Mouse (Mus musculus) hindbrain, embryonic 11.5 days (tissue): Measurements from ENCODE around the gene Alpk3. TPM values are rescaled to one million over a fixed set of nuclear protein-coding genes. Genes with fewer than 3 reads are reported as not detected.

Experiments
- ATAC-seq: fragments of 200-750 bp; cut with Nextera tagmentation; 2 replicates; pipeline ENCODE4 v1.8.0; 2017; ENCODE audit warnings: mild to moderate bottlenecking, moderate TSS enrichment, moderate library complexity; ENCODE audit not compliant: low FRiP score
- DNase-seq: peaks from one replicate; pipeline ENCODE4 v3.0.0-alpha.2; 2015; ENCODE audit warnings: low spot score
- H3K27ac ChIP-seq: fragments of 300-500 bp; sonication (generic); 2 replicates; pipeline ENCODE4 v1.5.1; 2014; ENCODE audit warnings: mild to moderate bottlenecking, low read depth, low read length
- H3K27me3 ChIP-seq: fragments of 300-500 bp; sonication (generic); 2 replicates; pipeline ENCODE4 v1.6.1; 2014; ENCODE audit warnings: mild to moderate bottlenecking, low read length, moderate library complexity, mixed read lengths; ENCODE audit not compliant: control insufficient read depth, insufficient read depth
- H3K36me3 ChIP-seq: fragments of 300-500 bp; sonication (generic); 2 replicates; pipeline ENCODE4 v1.6.1; 2014; ENCODE audit warnings: mild to moderate bottlenecking, low read length, moderate library complexity, mixed read lengths; ENCODE audit not compliant: control insufficient read depth, insufficient read depth
- H3K4me1 ChIP-seq: fragments of 300-500 bp; sonication (generic); replicated peaks from 2 replicates; pipeline ENCODE4 v1.6.1; 2014; ENCODE audit warnings: low read length, mixed read lengths; ENCODE audit not compliant: control insufficient read depth, insufficient read depth
- H3K4me2 ChIP-seq: fragments of 300-500 bp; sonication (generic); replicated peaks from 2 replicates; pipeline ENCODE4 v1.6.1; 2014; ENCODE audit warnings: mild to moderate bottlenecking, low read depth, low read length
- H3K4me3 ChIP-seq: fragments of 300-500 bp; sonication (generic); 2 replicates; pipeline ENCODE4 v1.5.1; 2014; ENCODE audit warnings: low read depth, low read length
- H3K9ac ChIP-seq: fragments of 300-500 bp; sonication (generic); 2 replicates; pipeline ENCODE4 v1.6.1; 2014; ENCODE audit warnings: low read depth, low read length
- H3K9me3 ChIP-seq: fragments of 300-500 bp; sonication (generic); 2 replicates; pipeline ENCODE4 v1.6.1; 2016; ENCODE audit warnings: low read length; ENCODE audit not compliant: control insufficient read depth
- WGBS: fragments of 180-500 bp; shearing (Covaris S2); extraction: QIAGEN DNeasy Blood & Tissue Kit; methylation state at CpG from one replicate; pipeline ENCODE4 v1.1.7; 2014; 5-methylcytosine and 5-hydroxymethylcytosine counted together
- polyA plus RNA-seq: library from polyadenylated mRNA; unstranded; fragments of >200 nt; fragmentation: Nextera tagmentation; extraction: Ambion mirVana; gene quantifications from 2 replicates; pipeline ENCODE4 v1.2.1, GENCODE M21; 2014

Alpk3 gene
- polyA plus RNA-seq, 1 experiment from 2014 or later = 0.14 TPM

DNA sequence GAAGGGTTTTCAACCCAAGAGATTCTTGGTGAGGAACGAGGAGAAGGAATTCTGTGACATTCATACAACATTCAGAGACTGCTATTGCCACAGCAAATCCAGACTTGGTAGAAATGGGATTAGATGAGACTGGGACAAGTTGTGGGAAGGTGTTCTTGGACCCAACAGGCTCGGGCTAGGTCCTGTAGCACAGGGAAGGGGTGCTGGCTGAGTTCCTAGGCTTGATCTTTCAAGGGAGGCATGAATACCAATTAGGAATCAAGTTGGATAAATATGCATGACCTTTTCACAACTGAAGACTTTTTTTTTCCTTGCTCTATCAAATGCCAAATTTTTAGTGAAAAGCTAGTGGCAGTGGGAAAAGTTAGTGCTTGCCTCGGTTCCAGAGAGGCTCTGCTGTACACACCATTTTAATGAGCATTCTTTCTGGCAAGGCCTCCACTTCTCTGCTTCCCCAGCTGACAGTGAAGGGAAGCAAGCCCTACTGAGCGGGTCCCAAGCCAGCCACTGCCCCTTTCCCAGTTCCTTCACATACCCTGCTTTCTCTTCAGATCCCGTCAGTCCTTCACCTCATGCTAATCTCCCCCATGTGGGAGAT lies 14.3 kb upstream of the Alpk3 start:
- Histone ChIP-seq H3K4me3 (no peak overlapping the region), H3K36me3 (peaks cover 11% of the 10 kb centered on the region; the same call in 1 of the 2 replicates), H3K9me3 (no peaks in the 10 kb centered on the region), H3K9ac (no peak overlapping the region), H3K4me1 (no peaks in the 10 kb centered on the region), H3K4me2 (no peak overlapping the region), H3K27ac (no peak overlapping the region), H3K27me3 (no peaks in the 10 kb centered on the region)
- no peak for ATAC-seq
- WGBS = 89% methylated on average over 5 of the region's 5 CpGs
- DNase-seq = no peak

DNA sequence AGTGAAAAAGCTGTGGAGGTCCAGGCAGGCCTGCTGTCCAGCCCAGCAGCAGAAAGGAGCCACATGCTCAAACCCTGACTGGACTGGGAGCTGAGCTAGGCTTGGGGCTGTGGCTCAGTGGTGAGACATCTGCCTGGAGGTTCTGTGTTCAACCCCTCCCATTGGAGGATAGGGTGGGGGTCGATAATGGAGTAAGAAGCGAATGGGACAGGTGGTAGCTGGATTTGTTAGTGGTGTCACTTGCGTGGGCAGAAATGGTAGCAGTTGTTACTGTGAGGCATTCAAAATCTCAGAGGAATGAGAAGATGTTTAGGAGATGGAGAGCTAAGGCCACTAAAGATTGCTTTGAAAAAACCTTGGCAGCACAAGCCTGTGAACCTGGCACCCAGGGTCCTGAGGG lies 9.6 kb upstream of the Alpk3 start:
- ATAC-seq (no peak), DNase-seq (no peak)
- Histone ChIP-seq H3K4me1 (no peaks in the 10 kb centered on the region), H3K9ac (no peak overlapping the region), H3K9me3 (no peaks in the 10 kb centered on the region), H3K27ac (no peak overlapping the region), H3K27me3 (no peaks in the 10 kb centered on the region), H3K4me3 (no peak overlapping the region), H3K4me2 (no peak overlapping the region), H3K36me3 (no peaks in the 10 kb centered on the region)
- WGBS = 93% methylated on average over 3 of the region's 3 CpGs

DNA sequence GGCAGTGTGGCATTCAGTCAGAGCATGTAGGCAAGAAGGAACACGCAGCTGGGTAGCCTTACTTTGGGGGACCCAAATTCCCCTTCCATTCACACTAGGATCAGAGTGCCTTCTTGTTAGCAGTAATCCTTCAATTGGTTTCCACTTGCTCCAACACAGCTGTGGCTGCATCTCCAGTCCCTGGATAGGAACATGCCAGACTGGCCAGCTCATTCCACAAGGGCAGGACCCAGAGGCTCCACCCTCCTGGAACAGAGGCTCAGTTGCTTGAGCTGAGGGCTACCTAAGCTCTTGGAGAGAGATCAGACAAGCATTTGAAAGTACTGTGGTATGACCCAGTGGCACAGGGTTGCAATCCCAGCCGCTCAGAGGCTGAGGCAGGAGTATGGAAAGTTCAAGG lies 8.9 kb upstream of the Alpk3 start:
- H3K9me3 ChIP-seq = no peaks in the 10 kb centered on the region
- no peak for ATAC-seq

DNA sequence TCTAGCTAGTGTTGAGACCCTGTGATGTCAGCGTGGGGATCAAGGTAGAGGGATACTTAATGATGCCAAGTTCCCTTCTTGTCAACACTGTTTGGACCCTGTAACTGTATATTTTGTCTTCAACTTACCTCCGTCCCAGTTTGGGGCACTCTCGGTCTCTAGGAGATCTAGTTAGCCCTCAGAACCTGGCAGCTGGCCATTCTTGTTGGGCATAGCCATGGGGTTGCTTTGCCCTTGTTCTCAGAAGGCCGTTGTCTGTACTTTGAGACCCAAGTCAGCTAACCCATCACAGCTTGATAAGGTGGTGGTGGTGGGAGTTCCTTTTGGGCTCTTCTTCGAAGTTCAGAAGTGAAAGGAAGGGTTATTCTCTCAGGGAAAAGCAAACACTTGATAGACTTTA lies 7.4 kb upstream of the Alpk3 start:
- no peaks in the 10 kb centered on the region for H3K27me3 ChIP-seq
- no peak for ATAC-seq
- H3K36me3 ChIP-seq = no peaks in the 10 kb centered on the region
- H3K27ac ChIP-seq = no peak overlapping the region
- no peaks in the 10 kb centered on the region for H3K4me1 ChIP-seq
- no peak overlapping the region for H3K4me2 ChIP-seq
- no peak overlapping the region for H3K9ac ChIP-seq
- no peaks in the 10 kb centered on the region for H3K9me3 ChIP-seq
- DNase-seq = no peak
- no peak overlapping the region for H3K4me3 ChIP-seq
- 88% methylated on average over 5 of the region's 5 CpGs for WGBS

More for the DNA sequence above, 8.9 kb upstream of the Alpk3 start:
- H3K4me3 ChIP-seq = no peak overlapping the region
- no peaks in the 10 kb centered on the region for H3K36me3 ChIP-seq
- H3K9ac ChIP-seq = no peak overlapping the region
- no peak for DNase-seq
- no peaks in the 10 kb centered on the region for H3K4me1 ChIP-seq
- H3K27ac ChIP-seq = no peak overlapping the region
- no peak overlapping the region for H3K4me2 ChIP-seq
- H3K27me3 ChIP-seq = no peaks in the 10 kb centered on the region
- WGBS = 100% methylated on average over 2 of the region's 2 CpGs

DNA sequence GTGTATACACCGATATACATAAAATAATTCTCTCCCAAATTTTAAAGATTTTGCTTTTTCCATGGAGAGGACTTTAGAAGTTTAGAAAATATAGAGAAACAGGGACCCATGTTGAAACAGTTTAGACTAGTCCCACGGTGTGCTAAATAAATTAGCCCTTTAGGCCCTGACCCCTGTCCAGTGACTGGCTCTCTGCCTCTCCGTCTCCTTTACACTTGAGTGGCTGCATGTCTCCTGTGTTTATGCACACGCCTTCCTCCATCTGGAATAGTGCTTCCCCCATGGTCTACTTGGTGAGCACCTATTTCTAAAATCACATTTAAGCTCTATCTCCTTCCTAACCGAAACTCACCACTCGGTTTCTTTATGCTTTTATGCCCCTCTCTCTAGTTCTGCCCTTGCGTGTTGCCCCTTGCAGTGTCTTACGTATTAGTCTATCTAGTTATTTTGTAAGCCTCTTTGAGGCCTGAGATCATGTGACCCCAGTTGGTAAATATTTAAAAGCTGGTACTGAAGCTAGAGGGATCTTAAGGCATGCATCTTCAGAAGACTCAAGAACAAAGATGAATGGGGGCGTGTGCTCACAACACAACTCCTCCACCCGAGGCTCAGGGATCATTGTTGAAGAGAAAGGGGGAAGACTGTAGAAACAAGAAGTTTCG lies 1.6 kb upstream of the Alpk3 start:
- H3K4me3 ChIP-seq = no peak overlapping the region
- H3K4me2 ChIP-seq = no peak overlapping the region
- ATAC-seq (no peak), DNase-seq (no peak)
- H3K9ac ChIP-seq = no peak overlapping the region
- H3K27me3 ChIP-seq = no peaks in the 10 kb centered on the region
- WGBS = 84% methylated on average over 11 of the region's 11 CpGs
- no peaks in the 10 kb centered on the region for H3K9me3 ChIP-seq
- no peaks in the 10 kb centered on the region for H3K4me1 ChIP-seq
- no peaks in the 10 kb centered on the region for H3K36me3 ChIP-seq
- no peak overlapping the region for H3K27ac ChIP-seq

DNA sequence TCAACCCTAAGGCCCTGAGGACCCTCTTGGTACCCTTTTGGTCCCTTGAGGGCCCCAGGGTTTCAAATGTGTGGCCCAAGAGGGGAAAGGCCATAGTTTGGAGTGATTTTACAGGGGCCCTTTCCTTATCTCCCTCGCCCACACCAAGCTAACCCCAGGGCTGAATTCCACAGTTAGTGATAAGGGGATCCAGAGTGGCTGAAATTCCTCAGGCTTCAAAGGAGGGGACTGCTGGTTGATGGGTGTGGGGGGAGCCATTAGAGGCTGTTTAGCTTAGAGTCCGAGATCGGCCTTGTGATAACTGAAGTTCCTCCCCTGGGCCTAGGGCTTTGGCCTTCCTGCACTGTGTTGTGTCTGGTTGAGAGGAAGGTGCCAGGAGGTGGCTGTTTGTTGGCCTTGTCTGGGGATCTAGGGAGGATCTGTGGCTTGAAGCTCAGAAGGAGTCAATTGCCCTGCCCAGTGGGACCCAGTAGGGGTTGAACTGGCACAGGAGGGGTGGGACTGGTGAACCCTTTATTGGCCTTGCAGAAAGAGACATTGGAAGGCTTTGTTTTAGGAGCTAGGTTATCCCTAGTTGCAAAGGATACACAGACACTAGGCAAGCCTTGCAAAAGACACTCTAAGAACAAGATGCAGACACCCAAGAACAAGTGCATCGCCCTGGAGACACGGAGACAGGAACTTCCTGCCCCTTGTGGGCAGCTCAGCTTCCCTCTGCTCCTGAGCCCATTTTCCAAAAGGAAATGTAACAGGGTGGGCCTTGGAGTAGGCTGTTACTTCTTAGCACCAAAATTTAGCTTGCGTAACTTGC lies 706 bp downstream of the Alpk3 start:
- 70% methylated on average over 6 of the region's 6 CpGs for WGBS
- Histone ChIP-seq H3K36me3 (no peaks in the 10 kb centered on the region), H3K27ac (no peak overlapping the region), H3K4me1 (no peaks in the 10 kb centered on the region), H3K4me3 (no peak overlapping the region), H3K4me2 (no peak overlapping the region), H3K27me3 (no peaks in the 10 kb centered on the region), H3K9me3 (no peaks in the 10 kb centered on the region), H3K9ac (no peak overlapping the region)
- DNase-seq = no peak
- no peak for ATAC-seq

DNA sequence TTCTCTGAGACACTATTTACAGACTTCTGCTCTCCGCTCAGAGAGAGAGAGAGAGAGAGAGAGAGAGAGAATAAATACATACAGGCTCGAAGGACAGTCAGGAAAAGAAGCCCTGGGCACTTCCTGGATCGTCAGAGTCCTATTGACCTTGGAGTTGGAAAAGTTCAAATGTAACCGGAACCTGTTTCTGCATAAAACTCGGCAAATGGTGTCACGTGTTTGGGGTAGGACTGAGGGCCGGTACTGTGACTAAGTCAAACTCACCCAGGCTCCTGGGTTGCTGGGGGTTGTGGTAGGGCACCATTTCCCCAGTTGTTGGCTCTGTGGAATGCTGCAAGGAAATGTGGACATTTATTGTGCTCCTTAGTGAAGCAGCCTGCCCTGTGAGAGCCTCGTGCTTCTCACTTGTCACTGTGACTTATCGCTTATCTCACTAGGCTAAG lies 1.3 kb downstream of the Alpk3 start:
- H3K36me3 ChIP-seq = no peaks in the 10 kb centered on the region
- no peak for ATAC-seq
- no peaks in the 10 kb centered on the region for H3K27me3 ChIP-seq
- H3K9me3 ChIP-seq = no peaks in the 10 kb centered on the region
- H3K9ac ChIP-seq = no peak overlapping the region
- WGBS = 71% methylated on average over 9 of the region's 9 CpGs
- DNase-seq = no peak
- no peak overlapping the region for H3K27ac ChIP-seq
- no peak overlapping the region for H3K4me3 ChIP-seq
- no peaks in the 10 kb centered on the region for H3K4me1 ChIP-seq
- no peak overlapping the region for H3K4me2 ChIP-seq

DNA sequence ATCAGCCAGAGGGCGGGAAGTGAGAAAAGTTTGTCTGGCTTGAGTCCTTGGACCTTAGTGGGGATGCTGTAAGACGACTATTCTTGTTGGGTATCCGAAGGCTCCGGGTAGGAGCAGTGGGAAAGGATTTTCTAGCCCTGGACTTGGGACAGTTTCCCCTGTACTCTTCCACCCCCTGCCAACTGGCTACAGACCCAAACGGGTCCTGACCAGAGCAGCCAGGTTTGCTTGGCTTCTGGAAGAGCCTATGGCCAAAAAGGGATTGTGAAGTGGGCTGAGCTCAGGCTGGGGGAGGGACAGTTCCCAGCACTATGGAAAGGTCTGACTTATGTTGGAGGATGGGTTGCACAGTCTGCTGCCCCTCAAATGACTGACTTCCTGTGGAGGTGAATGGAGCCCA lies 2.0 kb downstream of the Alpk3 start:
- Histone ChIP-seq H3K36me3 (no peaks in the 10 kb centered on the region), H3K4me2 (no peak overlapping the region), H3K9me3 (no peaks in the 10 kb centered on the region), H3K4me1 (no peaks in the 10 kb centered on the region), H3K27me3 (no peaks in the 10 kb centered on the region), H3K9ac (no peak overlapping the region), H3K27ac (no peak overlapping the region), H3K4me3 (no peak overlapping the region)
- 85% methylated on average over 5 of the region's 5 CpGs for WGBS
- ATAC-seq (no peak), DNase-seq (no peak)
